Mouse (Mus musculus) neural tube, embryonic 11.5 days (tissue): Measurements from ENCODE around the gene Nlrp4f. TPM values are rescaled to one million over a fixed set of nuclear protein-coding genes. Genes with fewer than 3 reads are reported as not detected.
A peak's percentile ranks its signal among the peaks of the same experiment; 100 is the strongest.

Experiments used
- ATAC-seq: fragments of 200-750 bp; cut with Nextera tagmentation; 2 replicates; pipeline ENCODE4 v1.8.0; 2017; ENCODE audit warnings: moderate number of reproducible peaks, mild to moderate bottlenecking, moderate TSS enrichment, moderate library complexity; ENCODE audit not compliant: insufficient read depth, low FRiP score, low TSS enrichment
- DNase-seq: peaks from one replicate; pipeline ENCODE4 v3.0.0-alpha.2; 2015; ENCODE audit warnings: low spot score
- H3K27ac ChIP-seq: fragments of 300-500 bp; sonication (generic); 2 replicates; pipeline ENCODE4 v1.5.1; 2014; ENCODE audit warnings: low read depth, mild to moderate bottlenecking, low read length
- H3K27me3 ChIP-seq: fragments of 300-500 bp; sonication (generic); 2 replicates; pipeline ENCODE4 v1.6.1; 2014; ENCODE audit warnings: mild to moderate bottlenecking, low read length, mixed read lengths; ENCODE audit not compliant: control insufficient read depth, insufficient read depth
- H3K36me3 ChIP-seq: fragments of 300-500 bp; sonication (generic); 2 replicates; pipeline ENCODE4 v1.6.1; 2014; ENCODE audit warnings: mild to moderate bottlenecking, low read length, moderate library complexity, mixed read lengths; ENCODE audit not compliant: control insufficient read depth, insufficient read depth
- H3K4me1 ChIP-seq: fragments of 300-500 bp; sonication (generic); 2 replicates; pipeline ENCODE4 v1.6.1; 2014; ENCODE audit warnings: low read length, mixed read lengths; ENCODE audit not compliant: control insufficient read depth, insufficient read depth
- H3K4me2 ChIP-seq: fragments of 300-500 bp; sonication (generic); 2 replicates; pipeline ENCODE4 v1.6.1; 2014; ENCODE audit warnings: low read depth, mild to moderate bottlenecking, moderate library complexity
- H3K4me3 ChIP-seq: fragments of 300-500 bp; sonication (generic); 2 replicates; pipeline ENCODE4 v1.5.1; 2014; ENCODE audit warnings: low read depth, low read length
- H3K9ac ChIP-seq: fragments of 300-500 bp; sonication (generic); 2 replicates; pipeline ENCODE4 v1.6.1; 2014; ENCODE audit warnings: mild to moderate bottlenecking, low read length
- H3K9me3 ChIP-seq: fragments of 300-500 bp; sonication (generic); 2 replicates; pipeline ENCODE4 v1.6.1; 2016; ENCODE audit warnings: low read length; ENCODE audit not compliant: control insufficient read depth
- WGBS: fragments of 180-500 bp; shearing (Covaris S2); extraction: QIAGEN DNeasy Blood & Tissue Kit; methylation state at CpG from one replicate; pipeline ENCODE4 v1.1.7; 2014; 5-methylcytosine and 5-hydroxymethylcytosine counted together
- polyA plus RNA-seq: library from polyadenylated mRNA; unstranded; fragments of >200 nt; fragmentation: Nextera tagmentation; extraction: Ambion mirVana; gene quantifications from 2 replicates; pipeline ENCODE4 v1.2.1, GENCODE M21; 2014

Nlrp4f gene
- polyA plus RNA-seq: 0.08 TPM in 1 of 2 replicates, not detected in the other

DNA sequence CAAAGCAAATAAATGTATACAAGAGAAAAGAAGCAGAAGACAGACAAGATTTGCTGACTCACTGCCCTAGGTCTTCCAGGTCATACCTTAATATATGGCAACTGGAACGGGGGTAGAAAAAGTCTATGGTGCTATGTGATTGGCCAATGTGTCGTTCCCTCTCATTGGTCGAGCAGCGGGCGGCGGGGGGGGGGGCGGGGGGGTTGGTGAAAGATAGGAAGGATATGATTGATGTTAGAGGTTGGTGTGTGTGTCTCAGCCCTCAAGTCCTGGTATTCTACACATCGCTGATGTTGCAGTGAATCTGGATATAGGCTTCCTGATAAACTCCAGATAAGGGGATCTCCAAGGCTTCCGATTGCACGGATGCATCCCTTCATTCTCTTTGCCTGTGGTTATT is at the start of gene Nlrp4f:
Gene Nlrp4f, minus strand, starts transcription at position 101 of the 400 bp plus-strand sequence.
- Histone ChIP-seq H3K4me2 (no peak within 1 kb of the TSS), H3K9ac (no peak within 1 kb of the TSS), H3K9me3 (peaks cover 2% of the 10 kb centered on the region; the same call in 1 of the 2 replicates), H3K36me3 (no peaks in the 10 kb centered on the region), H3K4me1 (no peaks in the 10 kb centered on the region), H3K27ac (no peak within 1 kb of the TSS), H3K27me3 (no peaks in the 10 kb centered on the region), H3K4me3 (no peak within 1 kb of the TSS)
- 76% methylated on average over 10 of the region's 10 CpGs for WGBS
- ATAC-seq (no peak), DNase-seq (no peak)

DNA sequence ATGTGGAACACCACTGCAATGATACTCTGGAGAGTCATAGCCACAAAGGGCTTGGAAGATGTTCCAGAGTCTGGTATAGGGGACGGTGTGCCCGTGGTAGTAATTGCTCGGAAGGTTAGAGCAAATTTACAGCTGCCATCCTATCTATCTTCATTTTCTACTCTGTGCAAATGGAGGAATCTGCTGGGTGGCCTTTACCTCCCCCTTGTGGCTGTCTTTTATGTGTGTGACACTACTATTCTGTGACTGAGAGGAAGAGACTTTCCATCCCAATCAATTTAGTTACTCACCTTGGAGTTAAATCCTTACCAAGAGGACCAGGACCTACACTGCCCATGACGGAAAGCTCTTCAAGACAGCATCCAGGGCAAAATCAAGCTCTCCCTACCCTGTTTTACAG is 37.5 kb upstream of the Nlrp4f start:
- Histone ChIP-seq H3K9ac (no peak overlapping the region), H3K9me3 (peaks cover 10% of the 10 kb centered on the region; the same call in 1 of the 2 replicates), H3K36me3 (no peaks in the 10 kb centered on the region; the same call in 1 of the 2 replicates), H3K4me2 (no peak overlapping the region), H3K27me3 (no peaks in the 10 kb centered on the region), H3K4me3 (no peak overlapping the region), H3K27ac (no peak overlapping the region), H3K4me1 (peaks cover 5% of the 10 kb centered on the region; the same call in 1 of the 2 replicates)
- WGBS: 95% methylated on average over 4 of the region's 4 CpGs
- DNase-seq: no peak
- ATAC-seq: no peak

DNA sequence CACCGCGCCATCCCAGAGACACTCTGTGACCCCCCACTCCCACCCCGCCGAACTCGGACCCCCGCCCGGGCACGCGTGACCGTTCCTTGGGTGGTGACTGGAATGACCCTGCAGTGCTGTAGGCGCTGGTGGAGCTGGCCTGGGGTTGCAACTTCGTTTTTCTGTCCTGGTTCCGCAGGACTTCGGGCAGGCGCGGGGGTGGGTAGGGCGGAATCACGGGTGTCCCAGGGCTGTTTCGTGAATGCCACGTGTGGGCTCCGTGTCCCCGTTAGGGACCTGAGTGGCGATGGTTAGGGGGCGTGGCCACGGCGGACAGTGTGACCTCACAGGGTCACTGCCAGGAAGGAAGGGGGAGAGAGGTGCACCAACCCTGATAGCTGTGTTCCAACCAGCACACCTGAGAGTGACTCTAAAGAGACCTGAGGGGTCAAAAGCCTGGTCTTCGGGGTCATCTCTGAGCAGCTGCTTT is 36.6 kb upstream of the Nlrp4f start:
- peaks cover 10% of the 10 kb centered on the region for H3K9me3 ChIP-seq
- H3K9ac ChIP-seq: no peak overlapping the region
- H3K27me3 ChIP-seq: no peaks in the 10 kb centered on the region
- ATAC-seq (no peak), DNase-seq (no peak)
- WGBS: 39% methylated on average over 26 of the region's 27 CpGs
- H3K36me3 ChIP-seq: no peaks in the 10 kb centered on the region; the same call in 1 of the 2 replicates
- peak overlapping the region; percentile 89 for H3K4me2 ChIP-seq
- peaks cover 5% of the 10 kb centered on the region; the same call in 1 of the 2 replicates for H3K4me1 ChIP-seq
- peak overlapping the region; percentile 75 for H3K4me3 ChIP-seq
- H3K27ac ChIP-seq: no peak overlapping the region

DNA sequence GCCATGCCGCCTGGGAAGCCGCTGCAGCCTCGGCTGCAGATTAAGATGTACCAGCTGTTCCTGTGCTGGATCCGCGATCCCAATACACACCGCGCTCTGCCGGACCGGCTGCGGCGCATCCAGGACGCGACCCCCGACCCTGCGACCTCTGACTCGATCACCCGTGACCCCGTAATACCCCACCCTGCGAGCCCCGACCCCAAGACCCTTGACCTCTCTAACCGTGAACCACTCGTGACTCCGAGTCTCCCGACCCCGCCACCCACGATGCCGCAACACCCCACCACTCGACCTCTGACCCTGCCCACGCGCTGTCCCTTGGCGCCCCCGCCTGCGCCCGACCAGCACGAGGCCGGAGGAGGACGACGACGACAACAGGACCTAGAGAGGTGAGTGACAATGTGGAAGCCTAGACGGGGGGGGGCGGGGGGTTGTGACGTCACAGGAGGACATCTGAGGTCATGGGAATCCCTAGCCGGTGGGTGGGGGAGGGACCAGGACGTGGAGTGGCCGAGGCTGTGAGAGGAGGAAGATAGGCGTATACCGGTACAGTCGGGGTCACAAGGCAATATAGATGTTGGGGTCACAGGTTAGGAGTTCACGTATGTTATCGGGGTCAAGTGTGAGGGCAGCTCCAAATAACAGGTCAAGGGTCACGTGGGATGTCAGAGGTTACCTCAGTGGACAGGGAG is 36.0 kb upstream of the Nlrp4f start:
- no peak for DNase-seq
- peak; percentile 17 for ATAC-seq
- Histone ChIP-seq H3K27me3 (no peaks in the 10 kb centered on the region), H3K9ac (peak overlapping the region; percentile 71), H3K4me3 (peak overlapping the region; percentile 75), H3K27ac (0 out of 2 replicates have a peak overlapping the region, but pooled peaks have one; percentile 57), H3K4me1 (peaks cover 5% of the 10 kb centered on the region; the same call in 1 of the 2 replicates), H3K4me2 (peak overlapping the region; percentile 89), H3K9me3 (peaks cover 10% of the 10 kb centered on the region), H3K36me3 (no peaks in the 10 kb centered on the region; the same call in 1 of the 2 replicates)
- WGBS: 1% methylated on average over 48 of the region's 51 CpGs

DNA sequence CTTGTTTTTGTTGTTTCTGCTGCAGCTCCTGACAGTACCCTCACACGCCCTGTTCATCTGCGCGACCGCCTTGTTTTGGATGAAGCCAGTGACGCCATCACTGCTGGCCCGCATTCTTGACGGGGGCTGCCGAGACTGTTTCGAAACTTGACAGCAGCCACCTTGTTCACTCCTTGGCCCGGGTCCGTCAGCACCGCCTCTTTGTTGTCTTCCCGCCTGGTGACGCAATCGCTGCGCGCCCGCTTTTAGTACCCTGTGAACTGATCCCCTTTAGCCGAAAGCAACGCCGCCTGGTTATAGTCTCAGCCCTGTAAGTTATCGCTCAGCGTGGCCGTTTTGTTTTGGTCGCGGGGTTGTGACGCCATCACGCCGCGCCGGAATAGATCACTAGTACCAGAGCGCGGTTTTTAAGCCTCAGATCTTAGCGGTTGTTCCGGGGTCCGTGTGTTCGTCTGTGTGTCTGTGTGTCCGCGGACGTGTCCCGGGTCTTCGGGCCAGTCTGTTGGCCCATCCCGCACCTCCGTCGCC is 35.4 kb upstream of the Nlrp4f start:
- H3K4me1 ChIP-seq: peaks cover 5% of the 10 kb centered on the region; the same call in 1 of the 2 replicates
- H3K9me3 ChIP-seq: peaks cover 10% of the 10 kb centered on the region
- H3K4me2 ChIP-seq: peak overlapping the region; percentile 89
- WGBS: under 1% methylated on average over 45 of the region's 45 CpGs
- no peaks in the 10 kb centered on the region; the same call in 1 of the 2 replicates for H3K36me3 ChIP-seq
- H3K27ac ChIP-seq: peak overlapping the region; percentile 57; the same call in 1 of the 2 replicates
- peak overlapping the region; percentile 75 for H3K4me3 ChIP-seq
- H3K9ac ChIP-seq: peak overlapping the region; percentile 71
- peak; percentile 95 for DNase-seq
- peak; percentile 82 for ATAC-seq
- H3K27me3 ChIP-seq: no peaks in the 10 kb centered on the region

DNA sequence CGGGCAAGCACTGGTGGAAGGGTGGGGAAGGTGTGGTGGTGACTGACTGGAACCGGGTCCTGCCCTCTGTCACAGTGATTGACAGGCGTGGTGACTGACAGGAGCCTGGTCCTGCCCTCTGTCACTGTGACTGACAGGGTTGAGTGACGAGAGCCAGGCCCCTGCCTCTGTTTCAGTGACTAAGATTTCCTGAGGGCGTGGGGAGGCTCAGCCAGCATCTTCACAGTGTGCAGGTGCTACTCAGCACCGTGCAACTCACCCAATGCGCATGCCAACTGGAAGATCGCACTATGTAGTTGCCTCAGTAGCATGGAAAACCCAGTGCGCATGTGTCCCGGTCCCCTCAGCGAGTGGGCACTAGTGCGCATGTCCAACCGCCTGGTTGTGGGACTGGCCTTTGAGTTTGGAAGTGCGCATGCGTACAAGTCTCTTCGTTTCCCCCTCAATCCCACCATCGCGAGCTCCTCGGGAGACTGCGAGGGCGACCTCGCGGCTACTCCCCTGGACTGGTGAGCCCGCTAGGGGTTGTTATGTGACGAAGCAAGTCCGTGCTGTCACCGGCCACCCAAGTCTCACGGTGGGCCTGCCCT is 34.8 kb upstream of the Nlrp4f start:
- Histone ChIP-seq H3K9ac (peak overlapping the region; percentile 71), H3K4me2 (peak overlapping the region; percentile 89), H3K36me3 (no peaks in the 10 kb centered on the region; the same call in 1 of the 2 replicates), H3K4me3 (peak overlapping the region; percentile 75), H3K27ac (peak overlapping the region; percentile 57; the same call in 1 of the 2 replicates), H3K27me3 (no peaks in the 10 kb centered on the region), H3K9me3 (peaks cover 10% of the 10 kb centered on the region), H3K4me1 (peaks cover 5% of the 10 kb centered on the region; the same call in 1 of the 2 replicates)
- ATAC-seq (peak; percentile 95), DNase-seq (peak; percentile 96)
- WGBS: under 1% methylated on average over 28 of the region's 28 CpGs

DNA sequence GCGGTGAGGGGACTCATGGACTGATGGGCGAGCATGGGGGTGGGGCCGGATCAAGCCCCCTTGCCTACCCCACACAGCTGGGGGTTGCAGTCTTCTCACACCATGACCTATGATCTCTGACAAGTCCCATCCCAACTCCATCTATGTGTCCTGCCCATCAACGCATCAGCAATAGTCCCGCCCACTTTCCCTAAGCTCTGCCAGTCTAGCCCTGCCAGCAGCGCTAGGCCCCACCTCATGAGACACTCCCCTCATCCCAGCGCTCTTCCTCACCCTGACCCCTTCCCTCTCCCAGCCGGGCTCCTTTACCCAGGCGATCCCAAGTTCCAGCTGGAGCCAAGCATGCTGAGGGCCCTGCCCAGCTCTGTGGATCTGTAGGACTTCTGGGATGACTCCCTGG is 31.4 kb upstream of the Nlrp4f start:
- ATAC-seq (no peak), DNase-seq (no peak)
- no peaks in the 10 kb centered on the region; the same call in 1 of the 2 replicates for H3K9me3 ChIP-seq
- no peak overlapping the region for H3K9ac ChIP-seq
- H3K4me1 ChIP-seq: peaks cover 3% of the 10 kb centered on the region; the same call in 1 of the 2 replicates
- H3K36me3 ChIP-seq: no peaks in the 10 kb centered on the region
- H3K4me2 ChIP-seq: no peak overlapping the region
- WGBS: 72% methylated on average over 9 of the region's 9 CpGs
- no peak overlapping the region for H3K27ac ChIP-seq
- no peak overlapping the region for H3K4me3 ChIP-seq
- no peaks in the 10 kb centered on the region for H3K27me3 ChIP-seq

DNA sequence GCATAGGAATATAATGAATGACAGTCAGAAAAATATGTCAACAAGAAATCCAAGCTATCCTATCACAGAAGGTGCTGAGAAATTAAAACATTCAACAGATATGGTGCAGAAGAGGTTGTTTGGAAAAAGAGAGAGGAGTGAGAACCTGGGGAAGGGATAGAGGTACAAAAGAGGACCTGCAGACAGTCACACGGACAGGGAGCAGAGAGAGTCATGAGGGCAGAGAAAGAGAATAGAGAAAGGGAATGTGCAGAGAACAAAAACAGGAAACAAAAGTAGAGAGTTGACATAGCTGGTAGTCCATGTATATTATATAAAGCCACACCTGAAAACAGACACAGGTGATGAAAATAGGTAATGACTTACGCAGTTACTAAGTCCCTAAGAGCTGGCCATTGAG is 20.9 kb upstream of the Nlrp4f start:
- H3K4me2 ChIP-seq: no peak overlapping the region
- no peak overlapping the region for H3K4me3 ChIP-seq
- H3K36me3 ChIP-seq: no peaks in the 10 kb centered on the region
- no peaks in the 10 kb centered on the region for H3K27me3 ChIP-seq
- no peak overlapping the region for H3K27ac ChIP-seq
- no peaks in the 10 kb centered on the region for H3K9me3 ChIP-seq
- no peak overlapping the region for H3K9ac ChIP-seq
- 89% methylated on average over 2 of the region's 2 CpGs for WGBS
- DNase-seq: no peak
- H3K4me1 ChIP-seq: no peaks in the 10 kb centered on the region
- ATAC-seq: no peak
